Mouse (Mus musculus) CH12.LX (cell line): ENCODE data around the gene Scarb2. TPM values are rescaled to one million over a fixed set of nuclear protein-coding genes. Genes with fewer than 3 reads are reported as not detected.
"Not testable (repeated sequence)": the region's sequence is repeated elsewhere in the genome, so short reads cannot be mapped to it uniquely, and the experiment has no call there.

Experiments used
- DNase-seq: peaks from one replicate; pipeline ENCODE4 v3.0.0-alpha.2; 2013; ENCODE audit errors: extremely low read depth
- H3K27ac ChIP-seq: 2 replicates; pipeline ENCODE4 v1.5.1; 2012; ENCODE audit warnings: low read depth, mild to moderate bottlenecking, control low read depth, moderate library complexity; ENCODE audit not compliant: insufficient read depth
- H3K27me3 ChIP-seq: replicated peaks from 2 replicates; pipeline ENCODE3; 2012; ENCODE audit warnings: inconsistent platforms
- H3K36me3 ChIP-seq, 2 experiments: replicated peaks in 1 of 2; 2 replicates each; pipeline versions ENCODE3 to v1.6.1; 2012; ENCODE audit warnings: inconsistent platforms in 1 of 2, low read length in 1 of 2, mild to moderate bottlenecking in 1 of 2, mixed read lengths in 1 of 2, moderate library complexity in 1 of 2; ENCODE audit not compliant: control insufficient read depth in 1 of 2, insufficient read depth in 1 of 2
- H3K4me1 ChIP-seq, 2 experiments: 2 replicates each; pipeline ENCODE4 v1.6.1; 2012; ENCODE audit warnings: inconsistent platforms in 1 of 2, moderate library complexity in 1 of 2; ENCODE audit not compliant: insufficient read depth in 2 of 2, control insufficient read depth in 1 of 2
- H3K4me2 ChIP-seq: 2 replicates; pipeline ENCODE4 v1.6.1; 2012; ENCODE audit warnings: low read depth, mild to moderate bottlenecking, control low read depth; ENCODE audit not compliant: poor library complexity, insufficient read depth, severe bottlenecking
- H3K4me3 ChIP-seq, 3 experiments: fragments of 150-350 bp in 1 of 3; sonication (generic) in 1 of 3; replicated peaks in 1 of 3; 2 replicates each; pipeline versions ENCODE3 to v1.5.1; 2011 to 2012; ENCODE audit warnings: low read depth in 2 of 3, low read length in 2 of 3, mild to moderate bottlenecking in 2 of 3, moderate library complexity in 2 of 3, control low read depth in 1 of 3, improper control_type of control experiment in 1 of 3, inconsistent platforms in 1 of 3, mixed read lengths in 1 of 3; ENCODE audit not compliant: poor library complexity in 1 of 3
- H3K79me2 ChIP-seq: replicated peaks from 2 replicates; pipeline ENCODE4 v1.6.1; 2012; ENCODE audit warnings: mild to moderate bottlenecking, moderate library complexity; ENCODE audit not compliant: control insufficient read depth, poor library complexity, insufficient read depth, severe bottlenecking; ENCODE audit errors: extremely low read depth
- H3K9ac ChIP-seq: 2 replicates; pipeline ENCODE4 v1.6.1; 2012; ENCODE audit warnings: low read depth, mild to moderate bottlenecking, control low read depth, moderate library complexity; ENCODE audit not compliant: insufficient read depth
- H3K9me3 ChIP-seq: replicated peaks from 2 replicates; pipeline ENCODE3; 2012; ENCODE audit warnings: low read length, inconsistent platforms, mixed read lengths
- BHLHE40 ChIP-seq: IDR thresholded peaks from 2 replicates; pipeline ENCODE4 v1.6.1; 2011; ENCODE audit warnings: mild to moderate bottlenecking, low read depth, low read length, improper control_type of control experiment
- CHD1 ChIP-seq: IDR thresholded peaks from 2 replicates; pipeline ENCODE4 v1.6.1; 2012; ENCODE audit warnings: low read depth, low read length, improper control_type of control experiment, inconsistent platforms
- ELF1 ChIP-seq: IDR thresholded peaks from 2 replicates; pipeline ENCODE4 v1.6.1; 2014; ENCODE audit warnings: low read depth, mild to moderate bottlenecking, inconsistent platforms, low read length, improper control_type of control experiment
- ETS1 ChIP-seq: conservative IDR thresholded peaks from 2 replicates; pipeline ENCODE4 v1.6.1; 2012; ENCODE audit warnings: low read depth, mild to moderate bottlenecking, inconsistent platforms, low read length, improper control_type of control experiment, moderate library complexity
- HCFC1 ChIP-seq: IDR thresholded peaks from 2 replicates; pipeline ENCODE4 v1.6.1; 2012; ENCODE audit warnings: low read depth, mild to moderate bottlenecking, inconsistent platforms, low read length, improper control_type of control experiment
- JUN ChIP-seq: IDR thresholded peaks from 2 replicates; pipeline ENCODE4 v1.6.1; 2011; ENCODE audit warnings: low read depth, mild to moderate bottlenecking, low read length, improper control_type of control experiment, moderate library complexity; ENCODE audit not compliant: insufficient read depth
- MAFK ChIP-seq: IDR thresholded peaks from 2 replicates; pipeline ENCODE4 v1.6.1; 2011; ENCODE audit warnings: low read length, improper control_type of control experiment; ENCODE audit not compliant: insufficient replicate concordance
- MEF2A ChIP-seq: IDR thresholded peaks from 2 replicates; pipeline ENCODE4 v1.6.1; 2014; ENCODE audit warnings: low read depth, mild to moderate bottlenecking, inconsistent platforms, low read length, improper control_type of control experiment, borderline replicate concordance
- NELFE ChIP-seq: IDR thresholded peaks from 2 replicates; pipeline ENCODE4 v1.6.1; 2011; ENCODE audit warnings: low read depth, low read length, improper control_type of control experiment
- NRF1 ChIP-seq: IDR thresholded peaks from 2 replicates; pipeline ENCODE4 v1.6.1; 2014; ENCODE audit warnings: low read depth, mild to moderate bottlenecking, inconsistent platforms, low read length, improper control_type of control experiment, moderate library complexity
- PAX5 ChIP-seq: IDR thresholded peaks from 2 replicates; pipeline ENCODE4 v1.6.1; 2012; ENCODE audit warnings: low read length, inconsistent platforms, mixed read lengths
- POLR2AphosphoS2 ChIP-seq: IDR thresholded peaks from 2 replicates; pipeline ENCODE4 v1.6.1; 2011; ENCODE audit warnings: low read depth, low read length, improper control_type of control experiment
- RAD21 ChIP-seq: IDR thresholded peaks from 2 replicates; pipeline ENCODE4 v1.6.1; 2011; ENCODE audit warnings: low read depth, mild to moderate bottlenecking, low read length, improper control_type of control experiment, moderate library complexity
- SIN3A ChIP-seq: IDR thresholded peaks from 2 replicates; pipeline ENCODE4 v1.6.1; 2012; ENCODE audit warnings: low read length, improper control_type of control experiment, inconsistent platforms
- SMC3 ChIP-seq: IDR thresholded peaks from 2 replicates; pipeline ENCODE4 v1.6.1; 2011; ENCODE audit warnings: low read depth, low read length, improper control_type of control experiment
- TBP ChIP-seq: conservative IDR thresholded peaks from 2 replicates; pipeline ENCODE4 v1.6.1; 2011; ENCODE audit warnings: low read depth, low read length, improper control_type of control experiment
- USF1 ChIP-seq: IDR thresholded peaks from 2 replicates; pipeline ENCODE4 v1.6.1; 2014; ENCODE audit warnings: low read depth, mild to moderate bottlenecking, inconsistent platforms, low read length, improper control_type of control experiment
- ZC3H11A ChIP-seq: IDR thresholded peaks from 2 replicates; pipeline ENCODE4 v1.6.1; 2012; ENCODE audit warnings: low read depth, mild to moderate bottlenecking, inconsistent platforms, low read length, improper control_type of control experiment
- ZKSCAN1 ChIP-seq: IDR thresholded peaks from 2 replicates; pipeline ENCODE4 v1.6.1; 2012; ENCODE audit warnings: low read depth, inconsistent platforms, low read length, improper control_type of control experiment, borderline replicate concordance
- ZMIZ1 ChIP-seq: IDR thresholded peaks from 2 replicates; pipeline ENCODE4 v1.6.1; 2012; ENCODE audit warnings: low read depth, mild to moderate bottlenecking, inconsistent platforms, low read length, improper control_type of control experiment
- ZNF384 ChIP-seq: IDR thresholded peaks from 2 replicates; pipeline ENCODE4 v1.6.1; 2012; ENCODE audit warnings: low read depth, low read length, improper control_type of control experiment, inconsistent platforms
- dilution Hi-C: fragments of 300-500 bp; cut with MboI; formaldehyde crosslinking; loops from 2 replicates; pipeline ENCODE4 v1.14.3; 2020; ENCODE audit warnings: low sequenced_read_pairs; ENCODE audit not compliant: extremely low pct_unique_long_range_greater_than_20kb, extremely low pct_ligation_motif_present
- in situ Hi-C: fragments of 300-500 bp; cut with MboI; formaldehyde crosslinking; loops from 3 replicates; pipeline ENCODE4 v1.14.3; 2019; ENCODE audit warnings: low sequenced_read_pairs, low pct_ligation_motif_present, low pct_unique_long_range_greater_than_20kb, mixed read lengths
- polyA plus RNA-seq: library from polyadenylated mRNA; unstranded; fragments of >175 nt; gene quantifications from 2 replicates; pipeline ENCODE4 v1.2.1, GENCODE M21; 2012; ENCODE audit warnings: low read depth; ENCODE audit not compliant: insufficient read length
- total RNA-seq, 2 experiments: library from RNA; depleted of rRNA; stranded (reverse); fragments of 300-350 nt in 1 of 2; fragments of >200 nt in 1 of 2; gene quantifications; 2 replicates each; pipeline ENCODE4 v1.2.3; 2012 to 2014

Scarb2 gene
- total and polyA plus RNA-seq, 3 experiments = 7.2 to 9.5 (median 9.2) TPM

- TF ChIP-seq ZMIZ1 (no peak), NRF1 (no peak), TBP (no peak), USF1 (no peak), MAFK (no peak), ZC3H11A (no peak), ZNF384 (no peak), BHLHE40 (no peak), HCFC1 (no peak), PAX5 (no peak), SMC3 (no peak), JUN (no peak), SIN3A (no peak), ZKSCAN1 (no peak)
- no peaks in the 10 kb centered on the region for H3K79me2 ChIP-seq
- H3K4me3 ChIP-seq = no peak overlapping the region
- in situ Hi-C loops = no loop called here
- dilution Hi-C loops = no loop called here
- no peaks in the 10 kb centered on the region for H3K9me3 ChIP-seq
- H3K27ac ChIP-seq = no peak overlapping the region
- no peaks in the 10 kb centered on the region for H3K36me3 ChIP-seq
- no peaks in the 10 kb centered on the region for H3K4me1 ChIP-seq
- no peaks in the 10 kb centered on the region for H3K27me3 ChIP-seq
- no peak overlapping the region for H3K4me2 ChIP-seq
- DNase-seq = no peak
- H3K9ac ChIP-seq = no peak overlapping the region
Measured at GRCm38 (mm10) chr5:92539698-92540097, 33.1 kb upstream of the Scarb2 start.

DNA sequence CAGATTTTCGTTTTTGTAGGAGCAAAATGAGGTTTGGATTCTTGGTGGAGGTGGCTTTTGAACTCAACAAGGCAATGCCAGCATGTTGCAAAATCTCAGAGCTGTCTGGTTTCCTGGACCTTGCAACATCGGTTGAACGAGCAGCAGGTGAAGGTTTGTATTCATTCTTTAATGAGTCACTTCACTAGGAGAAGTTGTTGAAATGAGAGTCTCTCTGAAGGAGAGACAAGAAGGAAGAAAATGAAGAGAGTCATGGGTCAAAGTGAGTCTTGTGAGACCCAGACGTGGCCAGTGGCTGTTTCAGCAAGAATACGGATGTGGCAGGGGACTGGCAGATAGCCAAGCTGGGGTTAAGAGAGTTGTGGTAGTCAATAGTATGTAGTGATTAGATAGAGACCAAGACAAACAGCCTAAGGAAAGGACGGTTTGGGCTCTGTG lies 18.2 kb upstream of the Scarb2 start:
- Histone ChIP-seq H3K36me3 (no peaks in the 10 kb centered on the region), H3K9ac (no peak overlapping the region), H3K27me3 (no peaks in the 10 kb centered on the region), H3K4me2 (peak overlapping the region; percentile 54), H3K79me2 (no peaks in the 10 kb centered on the region), H3K27ac (no peak overlapping the region), H3K4me3 (no peak overlapping the region), H3K4me1 (no peaks in the 10 kb centered on the region), H3K9me3 (no peaks in the 10 kb centered on the region)
- TF ChIP-seq HCFC1 = no peak
- no peak for TF ChIP-seq POLR2AphosphoS2
- TF ChIP-seq NELFE = no peak
- TF ChIP-seq BHLHE40 = no peak
- TF ChIP-seq CHD1 = no peak
- TF ChIP-seq ETS1 = no peak
- no peak for TF ChIP-seq MEF2A
- TF ChIP-seq RAD21 = no peak
- no peak for TF ChIP-seq NRF1
- no peak for TF ChIP-seq ELF1
- dilution Hi-C loops (no loop called here), in situ Hi-C loops (no loop called here)
- DNase-seq = no peak

- H3K36me3 ChIP-seq, in situ Hi-C loops, DNase-seq, H3K27me3 ChIP-seq, H3K27ac ChIP-seq, H3K79me2 ChIP-seq, dilution Hi-C loops, H3K4me3 ChIP-seq, H3K9ac ChIP-seq, H3K4me2 ChIP-seq, H3K4me1 ChIP-seq, H3K9me3 ChIP-seq: not testable (repeated sequence)
Measured at GRCm38 (mm10) chr5:92521131-92521530, 14.5 kb upstream of the Scarb2 start.
